Comparison of ENCODE assay signal across 8 mouse cellular contexts in the genomic region with DNA sequence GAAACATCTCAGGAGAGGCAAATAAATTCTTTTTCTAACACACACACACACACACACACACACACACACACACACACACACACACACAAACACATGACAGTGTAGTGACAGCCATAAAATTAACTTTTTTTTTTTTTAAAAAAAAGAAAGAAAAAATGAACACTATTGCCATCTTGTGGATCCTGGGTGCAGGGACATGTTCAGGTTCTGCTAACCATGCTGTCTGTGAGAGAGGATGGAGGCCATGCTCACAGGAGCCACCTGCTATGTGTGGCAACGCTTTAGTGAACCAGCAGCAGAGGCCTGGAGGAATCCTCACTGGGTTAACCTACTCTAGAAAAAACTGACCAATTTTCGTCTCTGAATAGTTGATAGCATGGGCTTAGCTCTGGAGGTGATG.
DNase-seq lines count a peak whose midpoint lies in the region; ATAC-seq and TF ChIP-seq lines count a peak whose summit lies in the region.

No protein-coding gene starts in this region.

- no peaks in the 10 kb centered on the region for H3K9me3 ChIP-seq in heart, embryonic 10.5 days
- H3K9me3 ChIP-seq in MEL (replicated peaks; ENCODE audit: insufficient read depth, low read length): no peaks in the 10 kb centered on the region
- no peaks in the 10 kb centered on the region for H3K9me3 ChIP-seq in intestine, embryonic 15.5 days
- no peaks in the 10 kb centered on the region for H3K9me3 ChIP-seq in liver, postnatal 0 days (ENCODE audit: low read length)

- H3K4me3 ChIP-seq in heart, embryonic 10.5 days: no peak overlapping the region
- H3K4me3 ChIP-seq in MEL (ENCODE audit: control insufficient read depth in 1 of 2, insufficient read depth in 1 of 2, low read depth in 2 of 2, low read length in 2 of 2): no peak overlapping the region
- no peak overlapping the region for H3K4me3 ChIP-seq in intestine, embryonic 15.5 days (replicated peaks)
- H3K4me3 ChIP-seq in liver, postnatal 0 days (ENCODE audit: low read depth, low read length): no peak overlapping the region

- 39% methylated on average over 2 of the region's 2 CpGs for WGBS in heart, embryonic 10.5 days
- WGBS in intestine, embryonic 15.5 days: 28% methylated on average over 2 of the region's 2 CpGs
- 23% methylated on average over 2 of the region's 2 CpGs for WGBS in liver, postnatal 0 days (ENCODE audit: insufficient replicate concordance)

- 0 out of 2 replicates have a peak, but pooled peaks have one; percentile 51 for ATAC-seq in intestine, embryonic 15.5 days
- ATAC-seq in liver, postnatal 0 days: peak; percentile 55

- TF ChIP-seq CTCF in MEL (IDR thresholded peaks at IDR 0.05 in 2 of 3, conservative IDR thresholded peaks at IDR 0.05 in 1 of 3; ENCODE audit: control insufficient read depth in 1 of 3, insufficient read depth in 1 of 3, low read depth in 2 of 3, low read length in 3 of 3, poor library complexity in 1 of 3, severe bottlenecking in 1 of 3): peak in 2 of 3 experiments; percentile 20 to 47; a peak in 4 of 6 replicates
- TF ChIP-seq CTCF in liver, postnatal 0 days (IDR thresholded peaks at IDR 0.05; ENCODE audit: low read depth): peak; percentile 47

- H3K9ac ChIP-seq in MEL (ENCODE audit: control insufficient read depth, low read depth, low read length, poor library complexity, severe bottlenecking): no peak overlapping the region
- H3K9ac ChIP-seq in intestine, embryonic 15.5 days: no peak overlapping the region
- H3K9ac ChIP-seq in liver, postnatal 0 days (replicated peaks): no peak overlapping the region

- TF ChIP-seq EP300 in MEL (IDR thresholded peaks at IDR 0.05; ENCODE audit: low read depth in 1 of 2, low read length in 2 of 2): no peak
- no peak for TF ChIP-seq EP300 in liver, postnatal 0 days (IDR thresholded peaks at IDR 0.05; ENCODE audit: low read depth)

- no peak overlapping the region for H3K4me2 ChIP-seq in intestine, embryonic 15.5 days (replicated peaks)
- H3K4me2 ChIP-seq in liver, postnatal 0 days (ENCODE audit: low read depth, low read length): no peak overlapping the region

- H3K27me3 ChIP-seq in heart, embryonic 10.5 days (ENCODE audit: insufficient read depth, poor library complexity, severe bottlenecking): no peaks in the 10 kb centered on the region
- H3K27me3 ChIP-seq in MEL (ENCODE audit: control insufficient read depth in 1 of 2, insufficient read depth in 2 of 2, low read length in 2 of 2): peaks cover 0 to 7% of the 10 kb centered on the region in 2 experiments; a peak in 3 of 4 replicates
- no peaks in the 10 kb centered on the region for H3K27me3 ChIP-seq in intestine, embryonic 15.5 days (replicated peaks)
- H3K27me3 ChIP-seq in liver, postnatal 0 days (ENCODE audit: insufficient read depth, low read length): no peaks in the 10 kb centered on the region

- TF ChIP-seq POLR2A in MEL (IDR thresholded peaks at IDR 0.05; ENCODE audit: control insufficient read depth in 1 of 2, insufficient read depth in 1 of 2, low read depth in 1 of 2, low read length in 2 of 2, poor library complexity in 1 of 2): no peak

- no peaks in the 10 kb centered on the region for H3K79me2 ChIP-seq in MEL (ENCODE audit: control insufficient read depth, insufficient read depth, low read length, poor library complexity)

- TF ChIP-seq RAD21 in MEL (IDR thresholded peaks at IDR 0.05; ENCODE audit: low read depth, low read length): peak; percentile 29

- no peak overlapping the region for H3K27ac ChIP-seq in heart, embryonic 10.5 days
- no peak overlapping the region for H3K27ac ChIP-seq in MEL (ENCODE audit: control insufficient read depth, low read depth, low read length)
- no peak overlapping the region for H3K27ac ChIP-seq in intestine, embryonic 15.5 days
- H3K27ac ChIP-seq in liver, postnatal 0 days (ENCODE audit: low read depth): no peak overlapping the region

- no peaks in the 10 kb centered on the region for H3K36me3 ChIP-seq in heart, embryonic 10.5 days
- no peaks in the 10 kb centered on the region for H3K36me3 ChIP-seq in MEL (ENCODE audit: control insufficient read depth in 1 of 2, insufficient read depth in 2 of 2, low read length in 2 of 2)
- no peaks in the 10 kb centered on the region for H3K36me3 ChIP-seq in intestine, embryonic 15.5 days
- H3K36me3 ChIP-seq in liver, postnatal 0 days (replicated peaks; ENCODE audit: insufficient read depth, low read length): no peaks in the 10 kb centered on the region

- H3K4me1 ChIP-seq in heart, embryonic 10.5 days: no peaks in the 10 kb centered on the region
- no peaks in the 10 kb centered on the region for H3K4me1 ChIP-seq in MEL (ENCODE audit: control insufficient read depth in 1 of 2, insufficient read depth in 2 of 2, low read length in 2 of 2)
- no peaks in the 10 kb centered on the region for H3K4me1 ChIP-seq in intestine, embryonic 15.5 days (replicated peaks)
- no peaks in the 10 kb centered on the region for H3K4me1 ChIP-seq in liver, postnatal 0 days (ENCODE audit: insufficient read depth)

- peak; percentile 5 to 28 for DNase-seq in heart, adult 18-20 months
- no peak for DNase-seq in heart, embryonic 10.5 days (ENCODE audit: low spot score)
- peak; percentile 34 for DNase-seq in MEL (ENCODE audit: low read depth, low spot score)
- peak; percentile 50 for DNase-seq in embryo, embryonic 10.5 days (ENCODE audit: low spot score)
- DNase-seq in liver, postnatal 0 days: peak; percentile 13
- peak; percentile 36 for DNase-seq in right cerebral cortex, postnatal 14 days
- DNase-seq in natural killer cell, adult 2 months (ENCODE audit: low spot score in 2 of 2): no peak

TF ChIP-seq in MEL, 35 proteins besides CTCF, POLR2A, EP300 and RAD21:
- TF ChIP-seq JUND (IDR thresholded peaks at IDR 0.05; ENCODE audit: low read depth, low read length) (no peak), CHD1 (IDR thresholded peaks at IDR 0.05; ENCODE audit: low read depth, low read length) (no peak), SMC3 (IDR thresholded peaks at IDR 0.05; ENCODE audit: low read depth, low read length) (peak; percentile 51), MAX (IDR thresholded peaks at IDR 0.05; ENCODE audit: low read length) (no peak), ELF1 (IDR thresholded peaks at IDR 0.05; ENCODE audit: low read depth, low read length) (no peak), ZNF384 (IDR thresholded peaks at IDR 0.05; ENCODE audit: low read depth, low read length) (peak; percentile 93), MAZ (IDR thresholded peaks at IDR 0.05; ENCODE audit: low read depth, low read length) (no peak), POLR2AphosphoS2 (IDR thresholded peaks at IDR 0.05; ENCODE audit: low read length) (no peak), MYC (IDR thresholded peaks at IDR 0.05; ENCODE audit: low read depth, low read length) (no peak)

Comparison
In these comparisons a context has a peak if more than half of its experiments do, and no peak if none do; other contexts are left out.
1. DNase-seq: peak in heart, adult 18-20 months (2 of 2), MEL (single experiment), embryo, embryonic 10.5 days (single experiment), liver, postnatal 0 days (single experiment) and right cerebral cortex, postnatal 14 days (single experiment); none in heart, embryonic 10.5 days (single experiment) and natural killer cell, adult 2 months (0 of 2).